Mouse (Mus musculus) kidney, postnatal 4 days (tissue): ENCODE measurements around the gene Med9.
A peak's percentile ranks its signal among the peaks of the same experiment; 100 is the strongest.
"Not testable (repeated sequence)": the region's sequence is repeated elsewhere in the genome, so short reads cannot be mapped to it uniquely, and the experiment has no call there.

ENCODE experiments used
- DNase-seq, 2 experiments: peaks; one replicate each; pipeline ENCODE4 v3.0.0; 2021; ENCODE audit warnings: mixed read lengths in 2 of 2

The Med9 gene

DNA sequence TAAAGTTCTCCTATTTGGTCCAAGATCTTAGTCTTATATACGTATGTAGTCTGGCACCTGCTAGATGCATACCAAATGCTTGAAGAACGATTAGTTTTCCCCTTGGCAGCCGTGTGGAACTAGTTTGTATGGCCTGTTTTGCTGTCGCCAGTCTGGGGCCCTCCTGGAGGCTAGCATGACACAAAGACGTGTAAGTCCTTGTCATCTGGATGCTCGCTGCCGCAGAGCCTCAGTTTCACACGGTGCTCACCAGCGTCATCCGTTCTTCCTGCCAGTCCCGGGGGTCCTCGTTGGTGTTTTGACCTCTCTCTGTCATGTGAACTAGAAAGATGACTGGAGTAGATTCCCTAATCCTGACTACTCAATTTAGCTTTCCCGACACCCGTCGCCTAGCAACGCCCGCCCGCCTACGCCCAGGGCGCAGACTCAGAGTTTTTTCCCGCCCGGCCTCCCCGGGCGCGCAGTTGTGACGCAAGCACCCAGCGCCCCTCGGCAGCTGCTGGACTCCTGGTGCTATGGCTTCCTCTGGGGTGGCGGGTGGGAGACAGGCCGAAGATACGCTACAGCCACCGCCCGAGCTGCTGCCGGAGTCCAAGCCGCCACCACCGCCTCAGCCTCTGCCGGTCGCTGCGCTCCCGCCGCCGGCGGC, at the start of gene Med9:
Gene Med9, plus strand, starts transcription at position 455 of the 649 bp plus-strand sequence.
- peak; percentile 97 to 98 for DNase-seq

DNA sequence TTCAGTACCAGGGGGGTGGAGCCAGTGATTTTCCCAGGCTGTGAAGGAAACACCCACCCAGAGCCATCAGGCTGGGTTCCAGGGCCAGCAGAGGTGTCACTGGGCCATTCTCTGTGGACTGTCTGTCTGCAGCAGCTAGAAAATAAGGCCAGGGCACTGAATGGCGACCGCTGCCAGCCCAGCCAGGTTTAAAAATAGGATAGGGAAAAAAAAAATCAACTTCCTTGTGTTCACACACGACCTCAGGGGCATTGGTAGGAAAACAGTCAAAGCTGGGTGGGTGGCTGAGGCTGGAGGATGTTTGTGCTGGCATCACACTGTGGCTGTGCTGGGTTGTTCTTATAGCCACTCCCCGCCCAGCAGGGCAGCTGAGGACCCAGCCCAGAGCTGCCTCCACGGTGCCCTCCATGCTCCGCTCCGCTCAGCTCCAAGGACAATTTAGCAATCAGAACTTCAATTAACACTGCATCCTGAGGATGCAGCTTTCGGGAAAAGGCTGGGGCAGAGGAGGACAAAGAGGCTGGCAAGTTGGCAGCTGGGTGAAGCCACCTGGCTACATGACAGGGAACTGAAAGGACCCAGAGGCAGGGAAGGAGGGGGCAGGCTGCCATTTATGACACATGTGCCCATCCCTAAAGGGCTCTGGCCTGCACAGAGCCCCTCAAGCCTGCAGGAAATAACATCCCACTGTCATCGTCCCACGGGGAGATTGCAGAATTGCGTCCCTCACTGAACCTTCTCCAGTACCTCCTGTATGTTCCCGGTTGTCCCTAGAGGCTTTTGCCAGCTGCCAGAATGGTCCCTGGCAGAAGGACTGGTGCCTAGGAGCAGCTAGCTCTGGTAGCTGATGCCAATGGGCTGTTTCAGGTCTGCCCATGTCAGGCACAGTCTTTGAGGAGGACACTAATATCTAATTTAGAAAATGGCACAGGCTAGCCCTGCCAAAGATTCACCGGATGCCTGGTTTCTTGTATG, 48.0 kb upstream of the Med9 start:
- peak; percentile 32 to 55 for DNase-seq

DNA sequence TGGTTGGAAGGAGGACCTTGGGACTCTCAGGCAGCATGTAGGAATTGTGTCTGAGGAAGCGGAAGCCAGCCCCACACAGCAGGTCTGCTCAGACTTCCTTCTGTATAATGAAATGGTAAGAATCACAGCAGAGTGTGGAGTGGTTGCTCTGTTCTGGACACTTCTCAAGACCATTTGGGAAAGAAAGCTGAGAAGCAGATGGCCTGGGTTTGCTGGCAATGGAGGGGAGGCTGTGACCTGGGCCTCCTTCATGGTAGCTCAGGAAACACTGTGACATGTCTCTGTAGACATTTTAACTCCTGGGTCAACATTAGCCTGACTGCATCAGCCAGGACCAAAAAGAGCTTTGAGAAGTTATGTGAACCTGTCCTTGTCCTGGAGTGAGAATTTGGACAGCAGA, 47.0 kb upstream of the Med9 start:
- no peak for DNase-seq

DNA sequence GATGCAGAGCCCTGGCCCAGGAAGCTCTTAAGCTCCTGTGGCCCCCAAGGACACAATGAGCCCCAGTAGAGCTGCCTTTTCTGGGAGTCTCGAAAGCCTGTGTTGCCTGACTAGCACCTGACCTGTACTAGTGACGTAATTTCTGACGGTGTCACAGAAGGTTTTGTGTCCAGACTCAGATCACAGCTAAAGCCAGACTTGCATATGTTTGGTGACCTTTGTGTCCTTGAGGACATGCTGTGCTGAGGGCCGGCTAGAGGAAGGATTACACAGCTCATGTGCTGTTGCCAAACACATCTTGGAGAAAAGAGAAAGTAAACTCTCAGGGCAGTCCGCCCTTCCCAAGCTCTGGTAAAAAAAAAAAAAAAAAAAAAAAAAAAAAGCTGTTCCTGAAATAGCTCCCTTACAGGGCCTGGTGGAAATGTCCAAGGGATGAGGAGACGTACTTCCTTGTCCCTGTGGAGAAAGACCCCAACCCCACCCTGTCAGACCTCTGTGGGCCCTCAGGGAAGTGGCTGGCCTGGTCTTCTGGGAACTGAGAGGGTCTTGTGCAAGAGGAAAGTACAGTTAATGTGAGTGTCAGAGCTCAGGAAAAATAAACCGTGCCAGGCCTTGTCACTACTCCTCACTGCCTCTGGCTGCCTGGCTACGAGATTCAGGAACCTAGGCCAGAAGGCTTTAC, 45.8 kb upstream of the Med9 start:
- DNase-seq, result peak in 1 of 2 experiments; percentile 35

DNA sequence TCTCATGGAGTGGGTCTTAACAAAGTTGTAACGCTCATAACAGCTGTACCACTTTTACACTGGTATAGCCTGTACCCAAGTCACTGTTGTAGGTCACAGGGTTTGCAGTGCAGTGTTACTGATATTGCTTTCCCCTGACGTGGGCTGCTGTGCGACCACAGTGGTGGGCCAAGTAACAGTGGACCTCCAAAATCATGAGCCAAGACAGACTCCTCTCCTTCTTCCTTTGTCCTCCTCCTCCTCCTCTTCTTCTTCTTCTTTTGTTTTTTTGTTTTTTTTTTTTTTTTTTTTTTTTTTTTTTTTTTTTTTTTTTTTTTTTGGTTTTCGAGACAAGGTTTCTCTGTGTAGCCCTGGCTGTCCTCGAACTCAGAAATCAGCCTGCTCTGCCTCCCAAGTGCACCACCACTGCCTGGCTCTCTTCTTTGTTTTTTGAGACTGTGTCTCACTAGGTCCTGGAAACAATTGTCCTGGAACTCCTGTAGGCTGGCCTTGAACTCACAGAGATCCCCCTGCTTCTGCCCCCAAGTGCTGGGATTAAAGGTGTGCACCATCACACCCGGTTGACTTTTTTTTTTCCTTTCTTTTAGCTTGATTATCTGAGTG, 41.4 kb upstream of the Med9 start:
- DNase-seq, result no peak

DNA sequence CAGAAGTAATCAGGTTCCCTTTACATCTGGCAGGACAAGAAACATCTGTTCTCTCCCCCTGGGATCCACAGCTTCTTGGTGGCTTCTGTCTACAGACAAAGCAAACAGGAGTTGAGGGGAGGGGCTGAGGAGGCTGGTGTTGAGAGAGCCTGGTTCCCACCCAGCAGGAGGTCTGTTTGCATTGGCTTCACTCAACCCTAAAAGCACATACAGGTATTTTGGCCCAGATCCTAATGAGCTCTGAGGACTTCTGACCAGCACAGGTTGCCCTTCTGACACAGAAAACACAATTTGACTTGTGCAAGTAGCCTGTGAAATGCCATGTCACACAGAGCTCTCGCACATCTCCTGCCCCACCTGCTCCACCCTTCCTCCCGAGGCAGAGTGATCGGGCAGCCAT, 39.6 kb upstream of the Med9 start:
- peak; percentile 31 to 50 for DNase-seq

DNA sequence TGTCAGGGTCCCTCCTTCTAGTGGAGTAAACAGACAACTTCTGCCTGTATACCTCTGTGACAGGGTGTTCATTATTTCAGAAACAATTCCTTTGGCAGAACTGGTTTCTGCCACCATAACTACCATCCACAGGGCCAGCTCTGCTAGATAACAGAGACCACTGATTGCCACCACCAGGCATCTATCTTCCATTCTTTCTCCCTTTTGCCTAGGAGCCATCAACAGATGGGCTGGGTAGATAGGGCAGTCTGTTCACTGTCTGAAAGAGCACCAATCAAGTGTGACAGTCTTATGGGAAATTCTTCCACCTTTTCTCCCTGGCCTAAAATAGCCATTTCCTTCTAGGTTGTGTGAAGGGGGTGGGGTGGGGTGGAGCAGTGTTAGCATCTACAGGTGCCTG, 37.4 kb upstream of the Med9 start:
- no peak for DNase-seq

DNA sequence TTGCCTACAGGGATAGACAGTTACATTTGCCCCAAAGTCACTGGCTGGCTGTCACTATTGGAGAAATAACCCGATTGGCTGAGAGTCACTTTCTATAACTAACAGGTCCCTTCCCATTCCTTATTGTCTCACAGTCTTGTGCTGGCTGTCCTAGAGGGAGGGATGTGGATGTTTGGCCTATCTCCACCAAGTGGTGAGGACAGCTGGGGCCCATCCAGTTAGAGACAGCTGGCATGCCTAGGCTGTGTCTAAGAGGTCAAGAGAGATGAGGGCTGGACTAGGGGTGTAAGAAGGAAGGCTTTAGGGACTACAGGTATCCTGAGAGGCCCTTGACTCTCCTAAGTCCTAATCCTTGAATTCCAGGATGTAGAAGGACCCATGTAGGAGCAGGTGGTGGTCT, 36.5 kb upstream of the Med9 start:
- no peak for DNase-seq

DNA sequence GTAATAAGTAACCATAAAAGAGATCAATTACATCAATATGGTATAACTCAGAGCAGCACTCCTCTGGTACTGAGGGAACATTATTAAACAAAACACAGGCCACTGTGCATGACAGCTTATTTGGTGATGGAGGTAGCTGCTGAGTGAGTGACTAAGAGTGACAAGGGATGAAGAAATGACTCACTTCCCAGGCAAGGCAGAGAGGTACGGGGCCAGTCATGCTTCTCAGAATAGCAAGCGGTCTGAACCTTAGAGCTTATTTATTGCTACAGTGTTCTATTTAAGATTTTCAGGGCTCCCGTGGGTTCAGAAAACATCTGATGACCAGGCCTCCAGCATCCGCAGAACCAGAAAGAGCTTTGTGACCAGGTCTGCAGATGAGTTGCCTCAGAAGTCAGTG, 34.3 kb upstream of the Med9 start:
- DNase-seq, result no peak

DNA sequence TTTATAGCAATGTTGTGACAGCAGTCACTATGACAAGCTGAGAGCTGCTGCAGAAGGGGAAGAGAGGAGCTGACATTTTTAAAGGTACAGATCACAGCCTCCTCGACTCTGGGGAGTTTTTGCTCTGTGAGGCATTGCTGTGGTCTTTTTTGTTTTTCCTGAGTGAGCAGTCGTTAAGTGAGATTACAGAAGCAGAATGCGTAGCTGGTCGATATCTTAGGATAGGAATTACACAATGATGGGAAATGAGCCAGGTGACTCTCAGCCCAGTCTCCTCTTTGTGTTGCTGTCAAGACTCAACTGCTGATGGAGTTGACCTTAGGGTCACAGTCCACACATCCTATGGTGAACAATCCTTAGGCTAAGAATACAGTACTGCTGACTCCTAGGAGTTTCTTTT, 30.0 kb upstream of the Med9 start:
- DNase-seq, result no peak

DNA sequence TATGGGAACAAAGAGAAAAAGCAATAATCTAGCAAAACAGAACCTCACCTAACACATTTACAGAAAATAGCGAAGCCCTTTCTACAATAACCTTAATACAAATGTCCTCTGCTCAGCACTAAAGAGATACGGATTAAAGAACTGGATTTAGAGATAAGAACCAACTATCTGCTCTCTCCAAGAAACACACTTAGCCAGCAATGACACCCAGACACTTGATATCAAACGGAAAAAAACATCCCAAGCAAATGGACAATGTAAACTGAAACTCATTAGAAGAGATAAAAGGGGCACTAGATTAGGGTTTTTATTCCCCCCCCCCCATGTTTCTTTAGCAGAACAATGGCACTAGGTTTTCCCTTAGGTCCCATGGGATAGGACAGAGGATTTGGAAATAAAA, 28.6 kb upstream of the Med9 start:
- no peak for DNase-seq

DNA sequence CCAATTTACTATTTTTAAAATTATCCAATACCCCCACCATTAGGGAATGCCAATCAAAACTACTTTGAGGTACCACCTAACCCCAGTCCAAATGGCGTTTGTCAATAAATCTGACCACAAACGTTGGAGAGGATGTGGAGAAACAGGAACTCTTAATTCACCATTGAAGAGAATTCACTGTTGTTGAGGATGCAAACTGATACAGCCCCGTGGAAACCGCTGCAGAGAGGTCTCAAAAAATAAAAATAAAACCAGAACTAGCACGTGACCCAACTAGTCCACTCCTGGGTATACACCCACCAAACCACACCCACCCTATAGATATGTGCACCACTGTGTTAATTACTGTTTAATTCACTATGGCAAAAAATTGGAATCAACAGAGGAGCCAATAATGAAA, 27.7 kb upstream of the Med9 start:
- DNase-seq, result no peak

DNA sequence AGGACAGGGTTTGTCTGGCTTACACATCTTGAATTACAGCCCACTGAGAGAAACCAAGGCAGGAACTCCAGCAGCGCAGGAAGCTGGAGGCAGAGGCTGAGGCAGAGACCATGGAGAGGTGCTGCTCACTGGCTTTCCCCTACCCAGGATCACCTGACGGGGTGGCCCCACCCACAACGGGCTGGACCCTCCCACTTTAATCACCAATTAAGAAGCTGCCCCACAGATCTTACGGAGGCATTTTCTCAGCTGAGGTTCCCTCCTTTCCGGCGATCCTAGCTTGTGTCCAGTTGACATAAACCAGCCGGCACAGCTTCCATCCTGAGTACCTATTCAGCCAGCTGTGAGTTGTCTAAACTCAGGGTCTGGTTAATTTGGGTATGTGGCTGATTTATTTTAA, 26.7 kb upstream of the Med9 start:
- peak; percentile 85 to 90 for DNase-seq

DNA sequence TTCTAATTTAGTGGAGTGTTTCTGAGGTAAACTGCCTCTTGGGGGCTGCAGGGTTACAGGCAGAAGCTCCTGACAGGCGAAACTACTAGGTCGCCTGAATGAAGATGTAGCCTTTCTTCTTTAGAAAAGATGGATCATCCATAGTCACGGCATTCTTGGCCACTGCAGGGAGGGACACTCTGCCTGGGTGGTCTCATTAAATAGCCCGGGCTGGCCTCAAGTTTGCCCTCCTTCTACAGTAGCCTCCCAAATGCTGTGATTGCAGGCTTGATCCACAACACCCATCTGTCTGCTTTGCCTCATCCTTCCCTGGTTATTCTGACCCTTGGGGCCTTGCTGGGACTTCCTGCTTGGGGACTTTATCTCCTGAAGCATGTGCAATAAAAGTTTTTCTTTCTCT, 18.0 kb upstream of the Med9 start:
- DNase-seq, result no peak

DNA sequence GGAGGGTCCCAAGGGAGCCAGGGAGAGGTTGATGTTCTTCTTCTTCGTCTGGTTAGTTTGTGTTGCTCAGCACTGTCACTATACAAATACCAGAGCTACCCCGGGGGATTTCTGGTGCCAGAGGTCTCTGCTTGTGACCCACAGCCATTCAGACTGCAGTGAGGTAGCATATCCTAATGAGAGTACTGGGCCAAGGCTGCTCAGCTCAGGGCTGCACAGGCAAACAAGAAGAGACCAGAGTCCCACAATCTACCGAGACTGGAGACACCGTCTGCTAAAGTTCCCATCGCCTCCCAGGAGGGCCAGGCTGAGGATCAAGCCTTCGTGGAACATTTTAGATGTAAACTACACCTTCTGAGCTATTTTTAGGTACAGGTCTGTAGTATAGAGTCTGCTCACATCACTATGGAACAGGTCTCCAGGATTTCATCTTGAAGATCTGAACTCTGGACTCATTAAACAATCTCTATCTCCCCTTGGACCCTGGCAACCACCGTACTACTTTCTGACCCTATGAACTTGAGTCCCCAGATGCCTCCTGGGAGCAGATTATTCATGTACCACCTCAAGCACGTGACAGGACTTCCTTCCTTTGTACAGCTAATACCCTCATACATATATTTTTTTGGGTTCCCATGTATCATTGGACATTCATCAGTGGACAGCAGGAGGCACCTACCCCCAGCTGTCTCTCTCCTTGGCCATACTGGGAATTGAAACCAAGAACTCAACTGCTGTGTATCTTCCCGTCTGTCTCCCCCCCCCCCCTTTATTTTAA, 15.3 kb upstream of the Med9 start:
- no peak for DNase-seq

DNA sequence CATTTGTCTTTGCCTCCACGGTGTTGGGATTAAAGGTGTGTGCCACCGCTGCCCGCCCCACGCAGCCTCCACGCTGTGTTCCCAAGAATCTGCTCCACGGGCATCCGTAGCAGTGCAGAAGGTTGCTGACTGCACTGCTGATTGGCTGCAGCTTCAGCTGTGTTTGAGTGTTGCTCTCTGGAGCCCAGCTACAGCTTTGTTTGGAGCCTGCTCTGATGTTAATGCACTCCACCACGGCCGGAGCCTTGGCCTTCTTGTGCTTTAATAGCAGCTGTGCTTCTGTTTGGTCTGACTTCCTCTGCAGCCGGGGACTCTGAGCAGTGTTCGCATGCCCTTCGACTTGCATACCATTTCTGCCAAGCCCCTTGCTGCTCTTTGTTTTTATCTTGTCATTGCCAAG, 14.1 kb upstream of the Med9 start:
- DNase-seq, result no peak

DNA sequence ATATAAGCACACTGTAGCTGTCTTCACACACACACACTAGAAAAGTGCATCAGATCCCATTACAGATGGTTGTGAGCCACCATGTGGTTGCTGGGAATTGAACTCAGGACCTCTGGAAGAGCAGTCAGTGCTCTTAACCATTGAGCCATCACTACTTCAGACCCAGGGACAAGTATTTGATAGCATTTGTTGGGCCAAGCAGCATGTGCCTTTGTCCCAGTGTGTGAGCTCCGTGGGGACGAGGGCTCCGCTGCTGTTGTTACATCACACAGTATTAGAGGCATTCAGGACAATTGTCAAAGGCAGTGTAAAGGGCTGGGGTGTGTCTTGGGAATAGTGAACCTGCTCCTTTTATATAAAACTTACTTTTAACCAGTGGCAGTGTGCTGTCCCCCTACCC, 11.0 kb upstream of the Med9 start:
- no peak for DNase-seq

DNA sequence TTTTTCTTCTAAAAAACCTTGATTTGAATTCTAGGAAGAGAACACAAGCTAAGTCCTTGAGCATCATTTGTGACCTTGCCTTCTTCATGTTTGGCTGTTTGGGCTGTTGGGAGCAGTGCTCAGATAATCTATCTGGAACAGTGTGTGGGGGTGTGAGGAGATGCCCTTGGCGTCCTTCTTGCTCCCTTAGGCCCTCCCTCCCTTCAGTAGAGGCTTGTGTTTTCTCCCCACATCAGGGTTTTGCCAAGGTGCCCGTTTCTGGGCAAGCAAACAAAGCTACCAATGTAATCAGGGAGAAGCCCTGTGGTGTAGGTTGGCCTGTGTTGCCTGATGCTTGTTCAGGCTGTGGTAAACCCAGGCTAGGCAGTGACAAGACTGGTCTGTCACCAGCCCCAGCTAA, 10.4 kb upstream of the Med9 start:
- no peak for DNase-seq

DNA sequence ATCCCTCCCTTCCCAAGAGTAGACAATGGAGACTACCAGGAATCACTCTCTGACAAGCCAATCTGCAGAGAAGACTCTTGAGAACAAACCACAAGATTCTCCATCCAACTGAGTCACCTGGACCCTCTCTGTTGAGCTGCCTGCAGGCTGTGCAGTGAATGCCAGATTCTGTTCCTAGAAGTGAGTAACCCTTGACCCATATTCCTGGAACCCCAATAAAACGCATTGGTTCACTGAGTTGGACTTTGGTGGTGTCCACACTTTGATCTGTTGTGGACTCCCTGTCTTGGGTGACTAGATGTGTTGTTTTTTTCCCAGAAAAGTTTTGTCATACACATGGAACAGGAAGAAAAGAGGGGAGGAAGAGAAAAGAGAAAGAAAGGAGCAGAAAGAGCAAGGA, 8.2 kb upstream of the Med9 start:
- no peak for DNase-seq

DNA sequence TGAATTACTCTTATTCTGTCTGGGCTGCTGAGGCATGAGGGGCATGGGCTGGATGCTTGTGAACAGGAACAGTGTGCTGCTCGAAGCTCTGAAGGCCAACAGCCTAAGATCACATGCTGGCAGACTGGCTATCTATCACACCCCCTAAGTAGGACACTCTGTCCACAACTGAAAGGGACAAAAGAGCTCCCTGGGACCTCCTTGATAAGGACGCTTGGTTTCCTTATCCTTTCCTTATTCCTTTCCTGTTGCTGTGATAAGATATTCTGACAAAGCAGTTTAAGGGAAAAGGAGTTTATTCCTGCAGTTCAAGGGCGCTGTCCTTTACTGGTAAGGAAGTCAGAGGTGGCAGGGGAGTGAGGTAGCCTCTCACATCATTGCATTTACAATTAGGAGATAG, 7.4 kb upstream of the Med9 start:
- no peak for DNase-seq

DNA sequence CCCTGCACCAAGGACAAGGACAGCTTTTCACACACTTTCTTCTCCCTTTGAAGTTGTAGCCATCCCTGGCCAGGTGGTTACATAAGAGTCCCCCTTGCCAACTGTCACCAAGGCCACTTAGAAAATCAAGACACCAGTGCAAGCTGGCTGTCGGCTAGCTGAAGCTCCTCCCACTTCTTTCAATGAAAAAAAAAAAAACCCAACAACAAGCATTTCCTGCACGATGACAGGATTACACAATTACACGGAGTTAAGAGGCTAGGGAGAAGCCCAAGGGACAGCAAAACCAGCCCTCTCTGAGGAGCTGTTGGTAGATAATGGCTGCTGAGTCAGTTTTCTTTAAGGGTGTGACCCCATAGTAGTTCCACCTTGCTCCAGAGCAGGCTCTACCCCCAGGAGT, 6.6 kb upstream of the Med9 start:
- DNase-seq, result no peak

DNA sequence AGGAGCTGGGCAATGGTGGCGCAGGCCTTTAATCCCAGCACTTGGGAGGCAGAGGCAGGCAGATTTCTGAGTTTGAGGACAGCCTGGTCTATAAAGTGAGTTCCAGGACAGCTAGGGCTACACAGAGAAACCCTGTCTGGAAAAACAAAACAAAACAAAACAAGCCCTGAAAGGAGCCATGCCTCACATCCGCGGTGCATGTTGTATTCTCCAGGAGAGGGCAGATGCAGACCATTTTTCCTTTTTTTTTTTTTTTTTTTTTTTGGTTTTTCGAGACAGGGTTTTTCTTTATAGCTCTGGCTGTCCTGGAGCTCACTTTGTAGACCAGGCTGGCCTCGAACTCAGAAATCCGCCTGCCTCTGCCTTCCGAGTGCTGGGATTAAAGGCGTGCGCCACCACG, 3.2 kb upstream of the Med9 start:
- not testable (repeated sequence) for DNase-seq

DNA sequence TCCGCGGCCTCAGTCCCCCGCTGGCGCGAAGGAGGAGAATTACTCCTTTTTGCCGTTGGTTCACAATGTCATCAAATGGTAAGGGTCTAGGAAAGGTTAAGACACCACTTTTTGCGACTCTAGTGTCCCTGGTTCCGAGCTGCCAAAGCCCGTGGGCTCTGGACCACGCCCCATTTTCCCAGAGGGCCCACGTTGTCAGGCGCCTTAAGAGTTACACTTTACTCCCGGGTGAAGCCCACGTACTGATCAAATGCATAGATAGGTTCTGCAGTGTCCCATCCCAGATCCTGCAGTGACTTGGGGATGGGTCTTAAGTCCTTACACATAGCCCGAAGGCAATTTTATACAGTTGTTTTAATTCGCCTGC, 378 bp downstream of the Med9 start:
- peak in 1 of 2 experiments; percentile 32 for DNase-seq
